Mouse (Mus musculus): ENCODE measurements around the gene Idh3b. TPM values are rescaled to one million over a fixed set of nuclear protein-coding genes. Genes with fewer than 3 reads are reported as not detected.

The Idh3b gene
- polyA plus RNA-seq, 1 experiment from 2014 or later = 141 TPM

GRCm38 (mm10) chr2:130294218-130294935 lies 10.0 kb upstream of the Idh3b start:
- no peaks in the 10 kb centered on the region for H3K9me3 ChIP-seq (ENCODE audit: control insufficient read depth, low read length)
- DNase-seq (ENCODE audit: low spot score) = no peak
- no peak for ATAC-seq (ENCODE audit: low FRiP score)
- H3K27me3 ChIP-seq (ENCODE audit: control insufficient read depth, insufficient read depth, low read length) = peaks cover 13% of the 10 kb centered on the region
- H3K4me2 ChIP-seq (replicated peaks; ENCODE audit: low read depth, low read length) = peak overlapping the region; percentile 81
- peak overlapping the region; percentile 81 for H3K9ac ChIP-seq (ENCODE audit: low read depth, low read length)
- peak overlapping the region; percentile 68; the same call in 1 of the 2 replicates for H3K27ac ChIP-seq (ENCODE audit: low read depth, low read length)
- no peaks in the 10 kb centered on the region for H3K36me3 ChIP-seq (ENCODE audit: control insufficient read depth, insufficient read depth, low read length)
- WGBS = 8% methylated on average over 20 of the region's 20 CpGs
- peak overlapping the region; percentile 76 for H3K4me3 ChIP-seq (ENCODE audit: low read depth, low read length)
- peaks cover 8% of the 10 kb centered on the region for H3K4me1 ChIP-seq (replicated peaks; ENCODE audit: control insufficient read depth, insufficient read depth, low read length)

DNA sequence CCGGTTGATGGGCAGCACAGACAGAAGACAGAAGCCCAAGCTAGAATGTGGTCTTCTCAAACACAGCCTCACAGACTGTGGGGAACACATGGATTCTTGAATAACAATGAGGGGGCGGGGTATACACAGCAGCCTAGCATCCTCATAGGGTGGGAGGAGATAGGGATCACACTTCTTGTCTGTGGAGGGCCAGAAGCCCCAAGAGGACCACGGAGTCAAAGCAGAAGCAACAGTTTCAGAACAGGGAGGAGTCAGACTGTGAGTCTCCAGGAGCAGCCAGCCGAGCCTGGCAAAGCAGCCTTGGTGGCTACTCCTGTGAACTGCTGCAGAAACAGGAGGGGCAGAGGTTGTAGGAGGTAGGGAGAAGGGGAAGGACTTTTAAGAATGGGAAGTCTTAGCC lies 9.1 kb upstream of the Idh3b start:
- peaks cover 13% of the 10 kb centered on the region for H3K27me3 ChIP-seq (ENCODE audit: control insufficient read depth, insufficient read depth, low read length)
- H3K36me3 ChIP-seq (ENCODE audit: control insufficient read depth, insufficient read depth, low read length) = no peaks in the 10 kb centered on the region
- no peak overlapping the region for H3K27ac ChIP-seq (ENCODE audit: low read depth, low read length)
- 6% methylated on average over 4 of the region's 4 CpGs for WGBS
- H3K4me1 ChIP-seq (replicated peaks; ENCODE audit: control insufficient read depth, insufficient read depth, low read length) = peaks cover 8% of the 10 kb centered on the region
- no peak overlapping the region for H3K9ac ChIP-seq (ENCODE audit: low read depth, low read length)
- no peaks in the 10 kb centered on the region for H3K9me3 ChIP-seq (ENCODE audit: control insufficient read depth, low read length)
- DNase-seq (ENCODE audit: low spot score) (peak; percentile 58), ATAC-seq (ENCODE audit: low FRiP score) (peak; percentile 66)
- no peak overlapping the region for H3K4me3 ChIP-seq (ENCODE audit: low read depth, low read length)
- 0 out of 2 replicates have a peak overlapping the region, but pooled peaks have one; percentile 5 for H3K4me2 ChIP-seq (replicated peaks; ENCODE audit: low read depth, low read length)

- no peak overlapping the region for H3K4me2 ChIP-seq (replicated peaks; ENCODE audit: low read depth, low read length)
- H3K4me1 ChIP-seq (replicated peaks; ENCODE audit: control insufficient read depth, insufficient read depth, low read length) = peaks cover 8% of the 10 kb centered on the region
- no peak overlapping the region for H3K9ac ChIP-seq (ENCODE audit: low read depth, low read length)
- no peak overlapping the region for H3K4me3 ChIP-seq (ENCODE audit: low read depth, low read length)
- H3K27ac ChIP-seq (ENCODE audit: low read depth, low read length) = no peak overlapping the region
- DNase-seq (ENCODE audit: low spot score) (no peak), ATAC-seq (ENCODE audit: low FRiP score) (peak; percentile 4)
- H3K27me3 ChIP-seq (ENCODE audit: control insufficient read depth, insufficient read depth, low read length) = peaks cover 13% of the 10 kb centered on the region
- H3K9me3 ChIP-seq (ENCODE audit: control insufficient read depth, low read length) = no peaks in the 10 kb centered on the region
- WGBS = 43% methylated on average over 3 of the region's 3 CpGs
- H3K36me3 ChIP-seq (ENCODE audit: control insufficient read depth, insufficient read depth, low read length) = no peaks in the 10 kb centered on the region
These were observed 8.7 kb upstream of the Idh3b start for GRCm38 (mm10) chr2:130293009-130293408.

DNA sequence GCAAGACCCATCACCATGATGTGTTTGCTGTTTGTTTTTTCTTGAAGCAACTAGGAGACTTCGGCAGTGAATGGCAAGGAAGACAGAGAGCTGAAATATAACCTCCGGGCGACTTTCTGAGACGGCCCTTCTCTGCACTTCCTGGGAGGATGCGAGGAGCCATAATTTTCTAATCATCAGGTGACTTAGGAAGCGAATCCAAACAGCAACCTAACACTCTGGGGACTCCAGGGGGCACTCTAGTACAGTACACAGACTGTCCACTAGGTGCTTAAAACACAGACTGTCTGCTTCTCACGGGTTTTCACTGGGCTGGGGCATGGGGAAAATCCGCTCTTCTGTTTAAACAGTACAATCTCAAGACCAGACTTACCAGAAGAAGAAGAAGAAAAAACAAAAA lies 7.1 kb upstream of the Idh3b start:
- peak; percentile 79 for DNase-seq (ENCODE audit: low spot score)
- Histone ChIP-seq H3K4me3 (ENCODE audit: low read depth, low read length) (no peak overlapping the region), H3K27me3 (ENCODE audit: control insufficient read depth, insufficient read depth, low read length) (peaks cover 7% of the 10 kb centered on the region), H3K27ac (ENCODE audit: low read depth, low read length) (no peak overlapping the region), H3K36me3 (ENCODE audit: control insufficient read depth, insufficient read depth, low read length) (no peaks in the 10 kb centered on the region), H3K4me1 (replicated peaks; ENCODE audit: control insufficient read depth, insufficient read depth, low read length) (peaks cover 6% of the 10 kb centered on the region), H3K9ac (ENCODE audit: low read depth, low read length) (no peak overlapping the region), H3K9me3 (ENCODE audit: control insufficient read depth, low read length) (no peaks in the 10 kb centered on the region), H3K4me2 (replicated peaks; ENCODE audit: low read depth, low read length) (no peak overlapping the region)
- no peak for ATAC-seq (ENCODE audit: low FRiP score)
- 24% methylated on average over 8 of the region's 8 CpGs for WGBS

GRCm38 (mm10) chr2:130289086-130289485 lies 4.7 kb upstream of the Idh3b start:
- no peak for ATAC-seq (ENCODE audit: low FRiP score)

GRCm38 (mm10) chr2:130280818-130281217 lies 3.5 kb downstream of the Idh3b start:
- no peak overlapping the region for H3K4me2 ChIP-seq (replicated peaks; ENCODE audit: low read depth, low read length)
- no peak for ATAC-seq (ENCODE audit: low FRiP score)
- H3K27me3 ChIP-seq (ENCODE audit: control insufficient read depth, insufficient read depth, low read length) = no peaks in the 10 kb centered on the region
- DNase-seq (ENCODE audit: low spot score) = no peak
- H3K27ac ChIP-seq (ENCODE audit: low read depth, low read length) = no peak overlapping the region
- H3K9ac ChIP-seq (ENCODE audit: low read depth, low read length) = no peak overlapping the region
- no peak overlapping the region for H3K4me3 ChIP-seq (ENCODE audit: low read depth, low read length)
- H3K36me3 ChIP-seq (ENCODE audit: control insufficient read depth, insufficient read depth, low read length) = peaks cover 12% of the 10 kb centered on the region; the same call in 1 of the 2 replicates
- no peaks in the 10 kb centered on the region for H3K9me3 ChIP-seq (ENCODE audit: control insufficient read depth, low read length)
- WGBS = 88% methylated on average over 4 of the region's 4 CpGs
- no peaks in the 10 kb centered on the region for H3K4me1 ChIP-seq (replicated peaks; ENCODE audit: control insufficient read depth, insufficient read depth, low read length)

More at GRCm38 (mm10) chr2:130289086-130289485, 4.7 kb upstream of the Idh3b start:
- no peak overlapping the region for H3K27ac ChIP-seq (ENCODE audit: low read depth, low read length)
- H3K9me3 ChIP-seq (ENCODE audit: control insufficient read depth, low read length) = no peaks in the 10 kb centered on the region
- no peaks in the 10 kb centered on the region for H3K36me3 ChIP-seq (ENCODE audit: control insufficient read depth, insufficient read depth, low read length)
- H3K27me3 ChIP-seq (ENCODE audit: control insufficient read depth, insufficient read depth, low read length) = no peaks in the 10 kb centered on the region
- DNase-seq (ENCODE audit: low spot score) = no peak
- WGBS = 63% methylated on average over 4 of the region's 4 CpGs
- H3K9ac ChIP-seq (ENCODE audit: low read depth, low read length) = no peak overlapping the region
- H3K4me1 ChIP-seq (replicated peaks; ENCODE audit: control insufficient read depth, insufficient read depth, low read length) = peaks cover 2% of the 10 kb centered on the region; the same call in 1 of the 2 replicates
- H3K4me3 ChIP-seq (ENCODE audit: low read depth, low read length) = no peak overlapping the region
- no peak overlapping the region for H3K4me2 ChIP-seq (replicated peaks; ENCODE audit: low read depth, low read length)

GRCm38 (mm10) chr2:130280224-130280623 lies 4.1 kb downstream of the Idh3b start:
- Histone ChIP-seq H3K4me3 (ENCODE audit: low read depth, low read length) (no peak overlapping the region), H3K36me3 (ENCODE audit: control insufficient read depth, insufficient read depth, low read length) (peaks cover 16% of the 10 kb centered on the region; the same call in 1 of the 2 replicates), H3K27ac (ENCODE audit: low read depth, low read length) (no peak overlapping the region), H3K9ac (ENCODE audit: low read depth, low read length) (no peak overlapping the region), H3K4me1 (replicated peaks; ENCODE audit: control insufficient read depth, insufficient read depth, low read length) (peaks cover 3% of the 10 kb centered on the region; the same call in 1 of the 2 replicates), H3K27me3 (ENCODE audit: control insufficient read depth, insufficient read depth, low read length) (no peaks in the 10 kb centered on the region), H3K4me2 (replicated peaks; ENCODE audit: low read depth, low read length) (no peak overlapping the region), H3K9me3 (ENCODE audit: control insufficient read depth, low read length) (no peaks in the 10 kb centered on the region)
- no peak for DNase-seq (ENCODE audit: low spot score)
- no peak for ATAC-seq (ENCODE audit: low FRiP score)
- 67% methylated on average over 7 of the region's 7 CpGs for WGBS

DNA sequence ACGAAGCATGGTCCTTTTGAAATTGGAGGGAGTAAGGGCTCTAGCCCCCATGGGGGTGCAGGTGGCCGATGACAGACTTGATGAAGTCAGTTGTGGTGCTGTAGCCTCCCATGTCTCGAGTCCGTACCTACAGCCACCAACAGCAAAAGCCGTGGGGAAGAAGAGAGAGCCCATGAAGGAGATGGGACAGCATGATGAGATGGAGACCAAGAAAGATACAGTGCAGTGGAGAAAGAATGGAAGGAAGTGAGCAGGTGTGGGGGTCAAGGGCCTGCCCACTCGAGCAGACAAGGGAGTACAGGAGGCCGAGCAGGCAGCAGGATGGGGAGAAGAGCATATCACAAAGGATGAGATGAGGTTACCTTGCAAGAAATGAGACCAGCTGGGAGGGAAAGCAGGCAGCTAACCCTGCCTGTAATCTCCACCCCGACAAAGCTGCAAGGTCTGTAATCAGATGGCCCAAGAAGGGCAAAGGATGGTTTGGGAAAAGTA lies 4.7 kb downstream of the Idh3b start:
- peaks cover 3% of the 10 kb centered on the region; the same call in 1 of the 2 replicates for H3K4me1 ChIP-seq (replicated peaks; ENCODE audit: control insufficient read depth, insufficient read depth, low read length)
- no peaks in the 10 kb centered on the region for H3K9me3 ChIP-seq (ENCODE audit: control insufficient read depth, low read length)
- no peak overlapping the region for H3K4me3 ChIP-seq (ENCODE audit: low read depth, low read length)
- peaks cover 16% of the 10 kb centered on the region; the same call in 1 of the 2 replicates for H3K36me3 ChIP-seq (ENCODE audit: control insufficient read depth, insufficient read depth, low read length)
- no peak overlapping the region for H3K27ac ChIP-seq (ENCODE audit: low read depth, low read length)
- H3K9ac ChIP-seq (ENCODE audit: low read depth, low read length) = no peak overlapping the region
- ATAC-seq (ENCODE audit: low FRiP score) (no peak), DNase-seq (ENCODE audit: low spot score) (no peak)
- no peak overlapping the region for H3K4me2 ChIP-seq (replicated peaks; ENCODE audit: low read depth, low read length)
- no peaks in the 10 kb centered on the region for H3K27me3 ChIP-seq (ENCODE audit: control insufficient read depth, insufficient read depth, low read length)
- 45% methylated on average over 8 of the region's 8 CpGs for WGBS

GRCm38 (mm10) chr2:130275649-130276048 lies 8.7 kb downstream of the Idh3b start:
- H3K27me3 ChIP-seq (ENCODE audit: control insufficient read depth, insufficient read depth, low read length) = no peaks in the 10 kb centered on the region
- H3K36me3 ChIP-seq (ENCODE audit: control insufficient read depth, insufficient read depth, low read length) = peaks cover 16% of the 10 kb centered on the region; the same call in 1 of the 2 replicates
- peak overlapping the region; percentile 87 for H3K4me2 ChIP-seq (replicated peaks; ENCODE audit: low read depth, low read length)
- no peaks in the 10 kb centered on the region for H3K9me3 ChIP-seq (ENCODE audit: control insufficient read depth, low read length)
- peaks cover 3% of the 10 kb centered on the region; the same call in 1 of the 2 replicates for H3K4me1 ChIP-seq (replicated peaks; ENCODE audit: control insufficient read depth, insufficient read depth, low read length)
- H3K9ac ChIP-seq (ENCODE audit: low read depth, low read length) = no peak overlapping the region
- H3K27ac ChIP-seq (ENCODE audit: low read depth, low read length) = no peak overlapping the region
- ATAC-seq (ENCODE audit: low FRiP score) = no peak
- DNase-seq (ENCODE audit: low spot score) = peak; percentile 86
- 51% methylated on average over 6 of the region's 6 CpGs for WGBS
- H3K4me3 ChIP-seq (ENCODE audit: low read depth, low read length) = peak overlapping the region; percentile 94
